Mouse (Mus musculus): Measurements from ENCODE around the gene Ifit1bl2.

DNA sequence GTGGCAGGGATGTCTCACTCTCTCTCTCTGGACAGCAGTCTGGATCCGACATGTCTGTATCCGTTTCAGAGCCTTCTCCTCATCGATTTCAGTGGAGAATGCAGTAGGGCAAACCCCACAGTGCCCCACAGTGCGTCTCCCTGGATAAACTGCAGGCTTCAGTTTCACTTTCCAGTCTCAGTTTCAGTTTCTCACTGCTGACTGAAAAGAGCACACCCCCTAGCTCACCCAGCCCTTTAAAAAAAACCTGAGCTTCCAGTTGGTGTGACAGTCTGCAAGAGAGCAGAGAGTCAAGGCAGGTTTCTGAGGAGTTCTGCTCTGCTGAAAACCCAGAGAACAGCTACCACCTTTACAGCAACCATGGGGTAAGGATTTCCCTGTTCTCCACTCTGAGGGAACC, at the start of gene Ifit1bl2, which contains the start of gene Ifit1:
- TF ChIP-seq CTCF (IDR thresholded peaks at IDR 0.05; ENCODE audit: borderline replicate concordance, extremely low read depth, insufficient read depth, insufficient read length) (no peak), POLR2A (IDR thresholded peaks at IDR 0.05; ENCODE audit: borderline replicate concordance, extremely low read depth, insufficient read depth, insufficient read length, poor library complexity, severe bottlenecking) (no peak)

All from brain, embryonic 14.5 days (tissue).